Mouse (Mus musculus) spleen, adult 2 months (tissue): ENCODE results near the gene Pomgnt1. TPM values are rescaled to one million over a fixed set of nuclear protein-coding genes. Genes with fewer than 3 reads are reported as not detected.

Experiments used
- DNase-seq, 2 experiments: peaks; one replicate each; pipeline versions ENCODE4 v3.0.0 to v3.0.0-alpha.2; 2012 to 2021; ENCODE audit warnings: low spot score in 2 of 2, low read depth in 1 of 2
- H3K27ac ChIP-seq: fragments of 200-500 bp; 2 replicates; pipeline ENCODE4 v1.5.1; 2012; ENCODE audit warnings: low read length, inconsistent platforms; ENCODE audit not compliant: insufficient read depth
- H3K27me3 ChIP-seq: fragments of 200-500 bp; 2 replicates; pipeline ENCODE4 v1.6.1; 2012; ENCODE audit warnings: mild to moderate bottlenecking, moderate library complexity, low read length, inconsistent platforms; ENCODE audit not compliant: control insufficient read depth, insufficient read depth
- H3K36me3 ChIP-seq: fragments of 200-500 bp; 2 replicates; pipeline ENCODE4 v1.6.1; 2012; ENCODE audit warnings: mild to moderate bottlenecking, low read length, inconsistent platforms; ENCODE audit not compliant: control insufficient read depth, insufficient read depth
- H3K4me1 ChIP-seq: fragments of 200-500 bp; 2 replicates; pipeline ENCODE4 v1.6.1; 2011; ENCODE audit warnings: inconsistent platforms; ENCODE audit not compliant: control insufficient read depth, insufficient read depth, insufficient read length
- H3K4me3 ChIP-seq: fragments of 200-500 bp; 2 replicates; pipeline ENCODE4 v1.5.1; 2011; ENCODE audit warnings: mild to moderate bottlenecking, inconsistent platforms; ENCODE audit not compliant: insufficient read depth, insufficient read length; ENCODE audit errors: extremely low read depth
- CTCF ChIP-seq: fragments of 200-500 bp; IDR thresholded peaks from 2 replicates; pipeline ENCODE4 v1.5.1; 2011; ENCODE audit warnings: mild to moderate bottlenecking, inconsistent platforms; ENCODE audit not compliant: insufficient read depth, insufficient read length, insufficient replicate concordance; ENCODE audit errors: extremely low read depth
- POLR2A ChIP-seq: fragments of 200-500 bp; IDR thresholded peaks from 2 replicates; pipeline ENCODE4 v1.6.1; 2011; ENCODE audit warnings: low read depth, low read length, inconsistent platforms
- WGBS: fragments of 180-500 bp; shearing (Covaris S2); methylation state at CpG from one replicate; pipeline ENCODE4 v1.1.7; 2018; 5-methylcytosine and 5-hydroxymethylcytosine counted together
- polyA plus RNA-seq: library from polyadenylated mRNA; depleted of rRNA; stranded (reverse); fragments of >200 nt; gene quantifications from 2 replicates; pipeline ENCODE4 v1.2.3, GENCODE M21; 2012

Gene Pomgnt1
- polyA plus RNA-seq, 1 experiment, result 16.4 TPM

DNA sequence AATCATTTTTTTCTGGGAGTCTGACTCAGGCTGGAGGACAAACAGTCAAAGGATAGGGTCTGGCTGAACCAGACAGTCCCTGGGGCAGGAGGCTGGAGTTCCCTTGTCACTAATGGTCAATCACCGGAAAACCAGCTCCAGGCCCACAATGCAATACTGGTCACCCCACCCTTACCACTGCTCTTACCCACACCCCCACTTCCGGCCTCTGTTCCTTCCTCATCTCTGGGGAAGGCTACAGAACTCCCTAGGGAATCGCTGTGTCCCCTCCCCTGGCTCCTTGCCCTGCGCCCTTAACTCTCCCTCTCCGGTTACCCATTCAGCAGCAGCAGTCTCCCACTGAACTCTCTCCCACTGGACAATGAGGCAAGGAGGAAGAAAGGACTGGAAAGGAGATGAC lies 53.5 kb downstream of the Pomgnt1 start:
- peak in 1 of 2 experiments; percentile 59 for DNase-seq
- no peaks in the 10 kb centered on the region for H3K27me3 ChIP-seq

DNA sequence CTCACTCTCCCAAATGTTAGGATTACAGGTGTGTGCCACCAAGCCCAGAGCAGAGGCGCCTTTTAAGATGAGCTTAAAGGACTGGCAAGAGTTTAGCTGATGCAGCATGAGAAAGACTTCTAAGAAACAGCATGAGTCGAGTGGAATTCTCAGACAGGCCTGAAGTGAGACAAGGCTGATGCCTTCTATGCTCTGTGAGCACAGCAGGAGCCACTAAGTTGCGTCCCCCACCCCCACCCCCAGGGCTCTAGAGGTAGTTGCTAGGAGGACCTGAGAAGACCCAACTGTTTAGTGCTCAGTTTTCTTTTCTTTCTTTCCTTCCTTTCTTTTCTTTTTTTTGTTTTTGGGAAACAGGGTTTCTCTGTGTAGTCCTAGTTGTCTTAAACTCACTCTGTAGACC lies 58.4 kb downstream of the Pomgnt1 start:
- H3K4me3 ChIP-seq, result no peak overlapping the region
- no peaks in the 10 kb centered on the region for H3K36me3 ChIP-seq
- peaks cover 3% of the 10 kb centered on the region; the same call in 1 of the 2 replicates for H3K4me1 ChIP-seq
- no peak for DNase-seq
- H3K27me3 ChIP-seq, result peaks cover 1% of the 10 kb centered on the region; the same call in 1 of the 2 replicates
- WGBS, result 86% methylated on average over 3 of the region's 3 CpGs
- no peak overlapping the region for H3K27ac ChIP-seq
- no peak for TF ChIP-seq POLR2A
- TF ChIP-seq CTCF, result no peak

More for the DNA sequence above, 53.5 kb downstream of the Pomgnt1 start:
- Histone ChIP-seq H3K27ac (peak overlapping the region; percentile 73), H3K36me3 (no peaks in the 10 kb centered on the region), H3K4me1 (peaks cover 17% of the 10 kb centered on the region; the same call in 1 of the 2 replicates), H3K4me3 (no peak overlapping the region)
- WGBS, result 16% methylated on average over 5 of the region's 5 CpGs
- no peak for TF ChIP-seq POLR2A
- TF ChIP-seq CTCF, result no peak

DNA sequence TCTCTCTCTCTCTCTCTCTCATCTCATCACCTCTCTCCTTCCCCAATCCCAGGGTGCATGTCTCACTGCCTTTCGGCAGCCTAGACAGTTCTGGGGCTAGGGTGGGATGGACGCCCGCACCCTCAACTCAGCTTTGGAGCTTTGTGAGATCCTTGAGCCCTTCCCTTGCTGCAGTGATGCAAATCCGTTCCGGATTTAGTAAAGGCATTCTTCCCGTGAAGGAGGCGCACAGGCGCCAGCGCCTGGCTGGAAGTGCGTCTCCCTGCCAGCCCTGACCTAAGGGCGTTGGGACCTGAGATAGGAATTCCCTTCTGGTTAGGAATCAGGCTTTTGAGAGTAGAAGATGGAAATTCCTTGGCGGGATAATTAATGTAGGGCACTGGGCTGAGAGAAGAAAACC lies 59.1 kb downstream of the Pomgnt1 start:
- Histone ChIP-seq H3K27ac (no peak overlapping the region; the same call in 1 of the 2 replicates), H3K4me1 (no peaks in the 10 kb centered on the region), H3K36me3 (no peaks in the 10 kb centered on the region), H3K4me3 (no peak overlapping the region), H3K27me3 (peaks cover 1% of the 10 kb centered on the region; the same call in 1 of the 2 replicates)
- no peak for DNase-seq
- WGBS, result 68% methylated on average over 12 of the region's 12 CpGs
- no peak for TF ChIP-seq POLR2A
- TF ChIP-seq CTCF, result no peak

DNA sequence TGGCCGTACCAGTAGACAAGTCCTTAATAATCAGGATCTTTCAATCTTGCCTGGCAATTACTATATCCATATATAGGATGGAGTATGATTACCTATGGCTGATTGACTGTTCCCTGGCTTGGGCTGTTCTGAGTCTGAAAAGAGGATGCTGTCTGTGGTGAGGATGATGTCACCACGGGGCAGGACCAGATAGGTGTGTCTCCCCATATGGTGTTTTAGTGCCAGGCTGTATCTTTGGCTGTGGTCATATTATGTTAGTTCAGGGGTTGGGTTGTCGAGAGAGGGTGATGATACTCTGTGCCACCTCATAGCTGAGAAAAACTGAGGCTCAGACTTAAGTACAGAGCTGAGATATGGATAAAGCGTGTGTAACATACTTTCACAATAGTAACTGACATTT lies 61.4 kb downstream of the Pomgnt1 start:
- Histone ChIP-seq H3K27ac (no peak overlapping the region), H3K36me3 (no peaks in the 10 kb centered on the region), H3K27me3 (peaks cover 1% of the 10 kb centered on the region; the same call in 1 of the 2 replicates), H3K4me3 (no peak overlapping the region), H3K4me1 (no peaks in the 10 kb centered on the region)
- DNase-seq, result no peak
- 75% methylated on average over 4 of the region's 4 CpGs for WGBS
- TF ChIP-seq CTCF, result no peak
- TF ChIP-seq POLR2A, result no peak

DNA sequence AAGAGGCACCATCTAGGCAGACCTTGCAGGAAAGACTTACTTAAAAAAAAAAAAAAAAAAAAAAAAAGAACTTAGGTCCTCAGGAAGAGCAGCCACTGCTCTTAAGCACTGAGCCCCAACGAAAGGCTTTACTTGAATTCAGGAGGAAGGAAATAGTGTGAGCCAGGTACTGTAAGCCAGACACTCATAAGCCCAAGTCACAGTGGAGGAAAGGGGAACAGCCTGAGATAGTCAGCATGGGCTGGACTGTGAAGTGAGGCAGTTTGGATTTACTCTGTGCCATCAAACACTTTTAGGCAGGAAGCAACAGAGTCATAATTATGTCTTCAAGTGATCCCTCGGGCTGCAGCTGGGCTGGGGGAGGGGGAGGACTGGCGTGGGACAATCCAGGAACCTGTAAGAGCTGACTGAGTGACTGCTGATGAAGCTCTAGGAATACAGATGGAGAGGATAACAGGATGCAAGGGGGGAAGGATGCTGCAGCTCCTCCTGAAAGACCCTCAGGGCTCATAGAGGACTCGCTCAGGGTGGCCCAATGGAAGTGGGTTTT lies 68.7 kb downstream of the Pomgnt1 start:
- TF ChIP-seq POLR2A (no peak), CTCF (no peak)
- Histone ChIP-seq H3K4me1 (no peaks in the 10 kb centered on the region), H3K36me3 (no peaks in the 10 kb centered on the region), H3K27me3 (no peaks in the 10 kb centered on the region), H3K4me3 (no peak overlapping the region), H3K27ac (no peak overlapping the region)
- DNase-seq, result no peak
- WGBS, result 28% methylated on average over 4 of the region's 4 CpGs

DNA sequence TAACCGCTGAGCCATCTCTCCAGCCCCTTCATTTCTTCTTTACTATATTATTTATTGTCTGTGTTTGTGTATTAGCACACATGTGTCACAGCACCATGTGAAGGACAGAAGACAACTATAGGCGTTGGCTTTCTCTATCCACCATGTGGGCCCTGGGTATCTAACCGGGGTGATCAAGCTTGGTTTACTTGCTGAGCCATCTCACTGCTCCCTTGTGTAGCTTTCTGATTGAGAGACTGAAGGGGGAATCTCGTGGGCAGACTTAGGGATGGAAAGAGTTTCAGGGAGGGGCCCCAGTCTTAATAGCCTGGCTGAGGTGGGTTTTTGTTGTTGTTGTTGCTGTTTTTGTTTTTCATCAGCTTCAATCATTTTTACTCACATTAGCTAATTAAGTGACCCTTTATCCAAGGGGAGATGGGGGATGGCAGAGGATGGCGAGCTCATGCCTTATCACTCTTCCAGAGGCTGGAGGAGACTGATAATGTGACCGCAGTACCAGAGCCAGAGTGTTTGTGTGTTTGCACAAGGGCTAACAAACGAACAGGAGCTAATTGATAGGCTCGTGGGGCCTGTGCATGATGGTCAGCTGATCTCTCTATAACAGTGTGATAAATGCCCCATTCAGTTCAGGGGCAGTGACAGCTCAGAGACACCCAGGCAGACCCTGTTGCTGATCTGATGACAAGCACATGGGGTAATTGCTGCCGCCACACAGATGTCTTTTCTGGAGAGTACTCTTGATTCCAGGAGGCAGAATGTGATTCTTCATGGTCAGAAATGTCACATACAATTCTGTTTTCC lies 70.1 kb downstream of the Pomgnt1 start:
- TF ChIP-seq POLR2A (no peak), CTCF (no peak)
- Histone ChIP-seq H3K27me3 (no peaks in the 10 kb centered on the region), H3K4me3 (no peak overlapping the region), H3K36me3 (no peaks in the 10 kb centered on the region), H3K27ac (no peak overlapping the region), H3K4me1 (no peaks in the 10 kb centered on the region)
- no peak for DNase-seq
- 83% methylated on average over 9 of the region's 9 CpGs for WGBS

DNA sequence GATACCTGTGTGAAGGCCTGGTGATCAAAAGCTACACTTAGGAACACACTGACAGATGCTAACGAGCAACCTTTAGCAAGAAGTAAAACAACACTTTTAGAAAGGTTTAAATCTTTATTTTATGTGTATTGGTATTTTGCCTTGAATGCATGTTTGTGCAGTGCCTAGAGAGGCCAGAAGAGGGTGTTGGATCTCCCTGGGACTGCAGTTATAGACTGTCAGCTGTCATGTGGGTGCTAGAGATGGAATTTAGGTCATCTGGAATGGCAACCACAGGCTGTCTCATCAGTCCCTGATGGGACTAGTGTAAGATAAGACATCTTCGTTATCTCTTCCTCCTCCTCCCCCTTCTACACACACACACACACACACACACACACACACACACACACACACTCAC lies 74.8 kb downstream of the Pomgnt1 start:
- Histone ChIP-seq H3K36me3 (no peaks in the 10 kb centered on the region), H3K4me1 (no peaks in the 10 kb centered on the region), H3K4me3 (no peak overlapping the region), H3K27me3 (no peaks in the 10 kb centered on the region), H3K27ac (no peak overlapping the region)
- no peak for DNase-seq
- no peak for TF ChIP-seq CTCF
- no peak for TF ChIP-seq POLR2A
- 80% methylated on average over 2 of the region's 2 CpGs for WGBS
